Mouse (Mus musculus): Measurements from ENCODE around the gene Pkp4.

DNA sequence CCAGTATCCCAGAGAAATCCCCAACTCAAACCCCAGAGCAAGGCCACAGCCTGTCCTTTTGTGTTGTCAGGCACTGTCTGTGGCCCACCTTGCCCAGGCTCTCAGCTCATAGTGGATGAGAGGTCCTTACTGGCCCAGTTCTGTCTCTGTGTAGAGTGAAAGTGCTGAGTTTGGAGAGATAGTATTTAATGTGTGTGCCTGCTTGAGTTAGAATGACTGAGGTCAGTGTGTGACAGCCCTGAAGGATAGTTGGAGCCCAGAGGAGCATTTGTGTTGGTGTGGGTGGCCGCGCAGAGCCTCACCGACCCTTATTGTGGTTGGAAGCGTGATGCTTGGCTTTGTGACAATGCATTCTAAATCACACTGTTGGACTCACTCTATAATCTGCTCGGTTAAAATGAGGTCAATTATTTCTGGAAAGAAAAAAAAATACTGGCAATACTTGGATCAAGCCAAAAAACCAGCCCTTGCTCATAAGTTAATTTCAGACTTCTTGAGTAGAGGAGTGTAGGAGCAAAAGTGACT lies 29.1 kb downstream of the Pkp4 start:
- TF ChIP-seq CTCF (IDR thresholded peaks at IDR 0.05; ENCODE audit: borderline replicate concordance, extremely low read depth, insufficient read depth, insufficient read length) (no peak), POLR2A (IDR thresholded peaks at IDR 0.05; ENCODE audit: borderline replicate concordance, extremely low read depth, insufficient read depth, insufficient read length, poor library complexity, severe bottlenecking) (no peak)
